Mouse (Mus musculus) intestine, embryonic 16.5 days (tissue): Measurements from ENCODE around the gene Syt7. TPM values are rescaled to one million over a fixed set of nuclear protein-coding genes. Genes with fewer than 3 reads are reported as not detected.

Source experiments
- ATAC-seq: fragments of 200-750 bp; cut with Nextera tagmentation; 2 replicates; pipeline ENCODE4 v1.8.0; 2017; ENCODE audit warnings: moderate TSS enrichment, moderate library complexity
- H3K27ac ChIP-seq: fragments of 300-500 bp; sonication (generic); 2 replicates; pipeline ENCODE4 v1.5.1; 2014; ENCODE audit warnings: mild to moderate bottlenecking, low read length
- H3K27me3 ChIP-seq: fragments of 300-500 bp; sonication (generic); replicated peaks from 2 replicates; pipeline ENCODE4 v1.6.1; 2014; ENCODE audit warnings: low read length, control low read depth, mixed read lengths; ENCODE audit not compliant: control insufficient read depth, insufficient read depth
- H3K36me3 ChIP-seq: fragments of 300-500 bp; sonication (generic); 2 replicates; pipeline ENCODE4 v1.6.1; 2014; ENCODE audit warnings: low read length, control low read depth; ENCODE audit not compliant: control insufficient read depth, insufficient read depth
- H3K4me1 ChIP-seq: fragments of 300-500 bp; sonication (generic); 2 replicates; pipeline ENCODE4 v1.6.1; 2014; ENCODE audit warnings: low read length, control low read depth, mixed read lengths; ENCODE audit not compliant: control insufficient read depth, insufficient read depth
- H3K4me2 ChIP-seq: fragments of 300-500 bp; sonication (generic); 2 replicates; pipeline ENCODE4 v1.6.1; 2014; ENCODE audit warnings: low read depth, low read length, control low read depth
- H3K4me3 ChIP-seq: fragments of 300-500 bp; sonication (generic); 2 replicates; pipeline ENCODE4 v1.5.1; 2014; ENCODE audit warnings: mild to moderate bottlenecking, low read length
- H3K9ac ChIP-seq: fragments of 300-500 bp; sonication (generic); 2 replicates; pipeline ENCODE4 v1.6.1; 2014; ENCODE audit warnings: low read depth, low read length
- H3K9me3 ChIP-seq: fragments of 300-500 bp; sonication (generic); 2 replicates; pipeline ENCODE4 v1.6.1; 2016; ENCODE audit warnings: low read length, control low read depth; ENCODE audit not compliant: control insufficient read depth
- WGBS: fragments of 180-500 bp; shearing (Covaris S2); extraction: QIAGEN DNeasy Blood & Tissue Kit; methylation state at CpG from one replicate; pipeline ENCODE4 v1.1.7; 2014; 5-methylcytosine and 5-hydroxymethylcytosine counted together
- polyA plus RNA-seq: library from polyadenylated mRNA; unstranded; fragments of >200 nt; fragmentation: Nextera tagmentation; extraction: Ambion mirVana; gene quantifications from 2 replicates; pipeline ENCODE4 v1.2.1, GENCODE M21; 2015

Gene Syt7
- polyA plus RNA-seq, 1 experiment from 2014 or later: 0.94 TPM

- 52% methylated on average over 1 of the region's 1 CpGs for WGBS
- H3K4me2 ChIP-seq: no peak overlapping the region
- peaks cover 3% of the 10 kb centered on the region; the same call in 1 of the 2 replicates for H3K4me1 ChIP-seq
- ATAC-seq: no peak
- no peak overlapping the region for H3K9ac ChIP-seq
- H3K27ac ChIP-seq: no peak overlapping the region
- no peaks in the 10 kb centered on the region for H3K27me3 ChIP-seq
- H3K36me3 ChIP-seq: no peaks in the 10 kb centered on the region
- H3K4me3 ChIP-seq: no peak overlapping the region
- no peaks in the 10 kb centered on the region for H3K9me3 ChIP-seq
These were observed 15.7 kb upstream of the Syt7 start for GRCm38 (mm10) chr19:10373191-10373590.

- H3K9ac ChIP-seq: no peak overlapping the region
- no peak overlapping the region for H3K4me3 ChIP-seq
- H3K27ac ChIP-seq: no peak overlapping the region
- no peaks in the 10 kb centered on the region for H3K9me3 ChIP-seq
- 60% methylated on average over 5 of the region's 5 CpGs for WGBS
- H3K4me2 ChIP-seq: no peak overlapping the region
- H3K27me3 ChIP-seq: no peaks in the 10 kb centered on the region
- peak; percentile 78 for ATAC-seq
- no peaks in the 10 kb centered on the region for H3K36me3 ChIP-seq
- peaks cover 3% of the 10 kb centered on the region; the same call in 1 of the 2 replicates for H3K4me1 ChIP-seq
These were observed 13.6 kb upstream of the Syt7 start for GRCm38 (mm10) chr19:10375260-10375659.

GRCm38 (mm10) chr19:10379978-10380377 is 8.9 kb upstream of the Syt7 start:
- H3K27me3 ChIP-seq: 0 out of 2 replicates have a peak, but pooled peaks cover 2% of the 10 kb centered on the region
- ATAC-seq: no peak
- no peak overlapping the region for H3K4me3 ChIP-seq
- no peak overlapping the region for H3K4me2 ChIP-seq
- peaks cover 3% of the 10 kb centered on the region; the same call in 1 of the 2 replicates for H3K4me1 ChIP-seq
- WGBS: 44% methylated on average over 5 of the region's 5 CpGs
- H3K27ac ChIP-seq: no peak overlapping the region
- no peaks in the 10 kb centered on the region for H3K36me3 ChIP-seq
- H3K9ac ChIP-seq: no peak overlapping the region
- no peaks in the 10 kb centered on the region for H3K9me3 ChIP-seq

- Histone ChIP-seq H3K4me1 (peaks cover 8% of the 10 kb centered on the region), H3K4me2 (no peak overlapping the region), H3K27me3 (peaks cover 20% of the 10 kb centered on the region), H3K27ac (no peak overlapping the region), H3K36me3 (no peaks in the 10 kb centered on the region), H3K9me3 (no peaks in the 10 kb centered on the region), H3K4me3 (no peak overlapping the region), H3K9ac (no peak overlapping the region)
- 67% methylated on average over 5 of the region's 5 CpGs for WGBS
- ATAC-seq: no peak
These were observed 1.2 kb upstream of the Syt7 start for GRCm38 (mm10) chr19:10387660-10388059.

GRCm38 (mm10) chr19:10389391-10390098 is 655 bp downstream of the Syt7 start:
- Histone ChIP-seq H3K27ac (no peak overlapping the region), H3K9ac (peak overlapping the region; percentile 73), H3K4me3 (peak overlapping the region; percentile 66), H3K9me3 (no peaks in the 10 kb centered on the region), H3K27me3 (peaks cover 20% of the 10 kb centered on the region), H3K36me3 (no peaks in the 10 kb centered on the region), H3K4me2 (peak overlapping the region; percentile 96), H3K4me1 (peaks cover 8% of the 10 kb centered on the region)
- WGBS: under 1% methylated on average over 46 of the region's 54 CpGs
- peak; percentile 61 for ATAC-seq

- H3K27ac ChIP-seq: no peak overlapping the region
- ATAC-seq: no peak
- WGBS: 20% methylated on average over 12 of the region's 12 CpGs
- peak overlapping the region; percentile 66 for H3K4me3 ChIP-seq
- peak overlapping the region; percentile 73; the same call in 1 of the 2 replicates for H3K9ac ChIP-seq
- peaks cover 20% of the 10 kb centered on the region for H3K27me3 ChIP-seq
- no peaks in the 10 kb centered on the region for H3K36me3 ChIP-seq
- peak overlapping the region; percentile 96 for H3K4me2 ChIP-seq
- no peaks in the 10 kb centered on the region for H3K9me3 ChIP-seq
- H3K4me1 ChIP-seq: peaks cover 8% of the 10 kb centered on the region
These were observed 1.3 kb downstream of the Syt7 start for GRCm38 (mm10) chr19:10390099-10390680.

- H3K36me3 ChIP-seq: no peaks in the 10 kb centered on the region
- no peak for ATAC-seq
- peaks cover 8% of the 10 kb centered on the region for H3K4me1 ChIP-seq
- no peak overlapping the region for H3K9ac ChIP-seq
- H3K9me3 ChIP-seq: no peaks in the 10 kb centered on the region
- WGBS: 85% methylated on average over 7 of the region's 7 CpGs
- no peak overlapping the region for H3K4me3 ChIP-seq
- H3K4me2 ChIP-seq: no peak overlapping the region
- no peak overlapping the region for H3K27ac ChIP-seq
- H3K27me3 ChIP-seq: peaks cover 20% of the 10 kb centered on the region
These were observed 2.1 kb downstream of the Syt7 start for GRCm38 (mm10) chr19:10391028-10391427.

- no peak for ATAC-seq
- 45% methylated on average over 3 of the region's 3 CpGs for WGBS
These were observed 3.1 kb downstream of the Syt7 start for GRCm38 (mm10) chr19:10391995-10392394.

GRCm38 (mm10) chr19:10393471-10393870 is 4.6 kb downstream of the Syt7 start:
- peaks cover 17% of the 10 kb centered on the region for H3K27me3 ChIP-seq
- no peak for ATAC-seq
- H3K36me3 ChIP-seq: no peaks in the 10 kb centered on the region
- no peak overlapping the region for H3K9ac ChIP-seq
- H3K4me2 ChIP-seq: no peak overlapping the region
- H3K9me3 ChIP-seq: no peaks in the 10 kb centered on the region
- WGBS: 96% methylated on average over 6 of the region's 6 CpGs
- H3K27ac ChIP-seq: no peak overlapping the region
- H3K4me1 ChIP-seq: peaks cover 8% of the 10 kb centered on the region
- no peak overlapping the region for H3K4me3 ChIP-seq

More at GRCm38 (mm10) chr19:10391995-10392394, 3.1 kb downstream of the Syt7 start:
- H3K27me3 ChIP-seq: peaks cover 19% of the 10 kb centered on the region
- H3K27ac ChIP-seq: no peak overlapping the region
- H3K4me2 ChIP-seq: no peak overlapping the region
- H3K9ac ChIP-seq: no peak overlapping the region
- peaks cover 8% of the 10 kb centered on the region for H3K4me1 ChIP-seq
- H3K9me3 ChIP-seq: no peaks in the 10 kb centered on the region
- H3K36me3 ChIP-seq: no peaks in the 10 kb centered on the region
- no peak overlapping the region for H3K4me3 ChIP-seq
